Mouse (Mus musculus) cerebellum, adult 2 months (tissue): Measurements from ENCODE around the gene Mbd5.

ENCODE experiments used
- CTCF ChIP-seq: fragments of 200-500 bp; IDR thresholded peaks from 2 replicates; pipeline ENCODE4 v1.5.1; 2011; ENCODE audit warnings: low read depth, mild to moderate bottlenecking, control low read depth, low read length, moderate library complexity, borderline replicate concordance; ENCODE audit not compliant: insufficient read depth
- POLR2A ChIP-seq: fragments of 200-500 bp; IDR thresholded peaks from 2 replicates; pipeline ENCODE4 v1.6.1; 2011; ENCODE audit warnings: low read length, control low read depth, borderline replicate concordance; ENCODE audit not compliant: insufficient read depth

DNA sequence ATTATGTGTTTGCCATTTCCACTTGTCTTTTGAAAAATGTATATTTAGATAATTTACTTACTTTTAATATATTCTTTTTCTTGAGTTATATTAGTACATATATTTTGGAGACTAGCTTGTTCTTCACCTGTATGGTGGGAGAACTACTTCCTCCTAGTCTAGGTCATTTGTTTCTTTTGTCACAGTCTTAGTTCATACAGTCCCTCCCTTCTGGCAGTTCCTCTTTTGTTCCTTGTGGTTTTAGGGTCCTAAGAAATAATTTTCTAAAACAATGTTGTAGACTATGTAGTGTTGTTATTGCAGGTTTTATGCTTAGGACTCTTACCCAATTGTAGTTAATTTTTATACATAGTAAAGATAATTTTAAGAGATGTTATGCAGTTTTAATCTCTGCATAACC, 118.6 kb downstream of the Mbd5 start:
- no peak for TF ChIP-seq CTCF
- no peak for TF ChIP-seq POLR2A
